Mouse (Mus musculus): ENCODE measurements at regions not wholly inside any gene's neighbourhood (a gene's known extent, or its start where the extent isn't known, plus 50 kb on each side); places are given as distances from the start of the nearest gene placed in this dataset.
A peak's percentile ranks its signal among the peaks of the same experiment; 100 is the strongest.

GRCm38 (mm10) chr12:46138646-46139045 is 680.1 kb downstream of the Nova1 start:
- WGBS: 48% methylated on average over 2 of the region's 2 CpGs
- no peak overlapping the region for H3K9ac ChIP-seq (replicated peaks)
- H3K4me2 ChIP-seq (replicated peaks): no peak overlapping the region
- H3K36me3 ChIP-seq: no peaks in the 10 kb centered on the region
- no peaks in the 10 kb centered on the region for H3K27me3 ChIP-seq
- no peak overlapping the region for H3K4me3 ChIP-seq
- no peak for ATAC-seq (replicated peaks)
- H3K27ac ChIP-seq (replicated peaks): no peak overlapping the region
- peaks cover 4% of the 10 kb centered on the region for H3K4me1 ChIP-seq
- H3K9me3 ChIP-seq: no peaks in the 10 kb centered on the region

- no peaks in the 10 kb centered on the region for H3K4me1 ChIP-seq
- no peak overlapping the region for H3K27ac ChIP-seq (replicated peaks)
- H3K4me3 ChIP-seq: no peak overlapping the region
- H3K27me3 ChIP-seq: no peaks in the 10 kb centered on the region
- no peaks in the 10 kb centered on the region for H3K36me3 ChIP-seq
- no peak overlapping the region for H3K4me2 ChIP-seq (replicated peaks)
- WGBS: 54% methylated on average over 1 of the region's 1 CpGs
- H3K9ac ChIP-seq (replicated peaks): no peak overlapping the region
- no peaks in the 10 kb centered on the region for H3K9me3 ChIP-seq
- no peak for ATAC-seq (replicated peaks)
Measured at GRCm38 (mm10) chr12:46125867-46126266, 692.9 kb downstream of the Nova1 start.

- H3K27me3 ChIP-seq: no peaks in the 10 kb centered on the region
- no peak overlapping the region for H3K4me3 ChIP-seq
- H3K4me1 ChIP-seq: no peaks in the 10 kb centered on the region
- H3K9me3 ChIP-seq: no peaks in the 10 kb centered on the region
- H3K4me2 ChIP-seq (replicated peaks): no peak overlapping the region
- H3K9ac ChIP-seq (replicated peaks): no peak overlapping the region
- WGBS: 86% methylated on average over 4 of the region's 4 CpGs
- H3K36me3 ChIP-seq: no peaks in the 10 kb centered on the region
- H3K27ac ChIP-seq (replicated peaks): no peak overlapping the region
- ATAC-seq (replicated peaks): no peak
Measured at GRCm38 (mm10) chr12:46111352-46111751, 707.4 kb downstream of the Nova1 start.

GRCm38 (mm10) chr12:46083356-46083755 is 735.4 kb downstream of the Nova1 start:
- Histone ChIP-seq H3K9ac (replicated peaks) (no peak overlapping the region), H3K4me1 (no peaks in the 10 kb centered on the region), H3K36me3 (no peaks in the 10 kb centered on the region), H3K27ac (replicated peaks) (no peak overlapping the region), H3K4me2 (replicated peaks) (no peak overlapping the region), H3K27me3 (no peaks in the 10 kb centered on the region), H3K4me3 (no peak overlapping the region), H3K9me3 (no peaks in the 10 kb centered on the region)
- no peak for ATAC-seq (replicated peaks)
- 65% methylated on average over 2 of the region's 2 CpGs for WGBS

- Histone ChIP-seq H3K4me1 (peaks cover 8% of the 10 kb centered on the region; the same call in 1 of the 2 replicates), H3K4me2 (replicated peaks) (no peak overlapping the region), H3K9me3 (no peaks in the 10 kb centered on the region), H3K9ac (replicated peaks) (no peak overlapping the region), H3K27me3 (no peaks in the 10 kb centered on the region), H3K36me3 (no peaks in the 10 kb centered on the region), H3K4me3 (no peak overlapping the region), H3K27ac (replicated peaks) (peak overlapping the region; percentile 73)
- WGBS: 30% methylated on average over 11 of the region's 11 CpGs
- peak; percentile 94 for ATAC-seq (replicated peaks)
Measured at GRCm38 (mm10) chr12:46075789-46076217, 742.9 kb downstream of the Nova1 start.

GRCm38 (mm10) chr12:46075355-46075754 is 743.4 kb downstream of the Nova1 start:
- no peak overlapping the region for H3K9ac ChIP-seq (replicated peaks)
- 61% methylated on average over 5 of the region's 5 CpGs for WGBS

GRCm38 (mm10) chr12:46066896-46067295 is 751.8 kb downstream of the Nova1 start:
- Histone ChIP-seq H3K36me3 (no peaks in the 10 kb centered on the region), H3K9ac (replicated peaks) (no peak overlapping the region), H3K27ac (replicated peaks) (no peak overlapping the region), H3K4me1 (no peaks in the 10 kb centered on the region), H3K9me3 (no peaks in the 10 kb centered on the region), H3K4me3 (no peak overlapping the region), H3K4me2 (replicated peaks) (no peak overlapping the region), H3K27me3 (no peaks in the 10 kb centered on the region)
- WGBS: 83% methylated on average over 2 of the region's 2 CpGs
- ATAC-seq (replicated peaks): 0 out of 2 replicates have a peak, but pooled peaks have one; percentile 35

More at GRCm38 (mm10) chr12:46075355-46075754, 743.4 kb downstream of the Nova1 start:
- Histone ChIP-seq H3K36me3 (no peaks in the 10 kb centered on the region), H3K4me1 (peaks cover 8% of the 10 kb centered on the region; the same call in 1 of the 2 replicates), H3K27me3 (no peaks in the 10 kb centered on the region), H3K4me2 (replicated peaks) (no peak overlapping the region), H3K27ac (replicated peaks) (peak overlapping the region; percentile 73), H3K4me3 (no peak overlapping the region), H3K9me3 (no peaks in the 10 kb centered on the region)
- ATAC-seq (replicated peaks): peak; percentile 73

- ATAC-seq (replicated peaks): no peak
- Histone ChIP-seq H3K36me3 (no peaks in the 10 kb centered on the region), H3K27me3 (no peaks in the 10 kb centered on the region), H3K4me1 (no peaks in the 10 kb centered on the region), H3K4me2 (replicated peaks) (no peak overlapping the region), H3K9me3 (no peaks in the 10 kb centered on the region), H3K27ac (replicated peaks) (no peak overlapping the region), H3K4me3 (no peak overlapping the region), H3K9ac (replicated peaks) (no peak overlapping the region)
Measured at GRCm38 (mm10) chr12:46040626-46041025, 778.1 kb downstream of the Nova1 start.

GRCm38 (mm10) chr12:46040216-46040615 is 778.5 kb downstream of the Nova1 start:
- no peaks in the 10 kb centered on the region for H3K9me3 ChIP-seq
- no peak overlapping the region for H3K9ac ChIP-seq (replicated peaks)
- H3K27ac ChIP-seq (replicated peaks): no peak overlapping the region
- no peaks in the 10 kb centered on the region for H3K4me1 ChIP-seq
- WGBS: 63% methylated on average over 1 of the region's 1 CpGs
- no peak for ATAC-seq (replicated peaks)
- H3K36me3 ChIP-seq: no peaks in the 10 kb centered on the region
- no peak overlapping the region for H3K4me2 ChIP-seq (replicated peaks)
- no peak overlapping the region for H3K4me3 ChIP-seq
- no peaks in the 10 kb centered on the region for H3K27me3 ChIP-seq

- 34% methylated on average over 3 of the region's 3 CpGs for WGBS
- ATAC-seq (replicated peaks): peak; percentile 32; the same call in 1 of the 2 replicates
- Histone ChIP-seq H3K27me3 (no peaks in the 10 kb centered on the region), H3K36me3 (no peaks in the 10 kb centered on the region), H3K9me3 (no peaks in the 10 kb centered on the region), H3K4me1 (no peaks in the 10 kb centered on the region), H3K4me3 (no peak overlapping the region), H3K9ac (replicated peaks) (no peak overlapping the region), H3K27ac (replicated peaks) (no peak overlapping the region), H3K4me2 (replicated peaks) (no peak overlapping the region)
Measured at GRCm38 (mm10) chr12:46036540-46037094, 782.1 kb downstream of the Nova1 start.

- Histone ChIP-seq H3K27ac (replicated peaks) (no peak overlapping the region), H3K27me3 (no peaks in the 10 kb centered on the region), H3K36me3 (no peaks in the 10 kb centered on the region), H3K4me3 (no peak overlapping the region), H3K9me3 (no peaks in the 10 kb centered on the region), H3K9ac (replicated peaks) (no peak overlapping the region), H3K4me1 (no peaks in the 10 kb centered on the region), H3K4me2 (replicated peaks) (no peak overlapping the region)
- WGBS: 85% methylated on average over 5 of the region's 5 CpGs
- ATAC-seq (replicated peaks): no peak
Measured at GRCm38 (mm10) chr12:46025266-46025665, 793.5 kb downstream of the Nova1 start.

- no peak overlapping the region for H3K27ac ChIP-seq (replicated peaks)
- no peaks in the 10 kb centered on the region for H3K27me3 ChIP-seq
- no peaks in the 10 kb centered on the region for H3K9me3 ChIP-seq
- H3K4me3 ChIP-seq: no peak overlapping the region
- 0 out of 2 replicates have a peak, but pooled peaks have one; percentile 19 for ATAC-seq (replicated peaks)
- H3K9ac ChIP-seq (replicated peaks): no peak overlapping the region
- 41% methylated on average over 4 of the region's 4 CpGs for WGBS
- no peak overlapping the region for H3K4me2 ChIP-seq (replicated peaks)
- no peaks in the 10 kb centered on the region for H3K36me3 ChIP-seq
- no peaks in the 10 kb centered on the region for H3K4me1 ChIP-seq
Measured at GRCm38 (mm10) chr12:46021546-46021910, 797.2 kb downstream of the Nova1 start.
